Mouse (Mus musculus): ENCODE measurements around the gene Klrb1f. TPM values are rescaled to one million over a fixed set of nuclear protein-coding genes. Genes with fewer than 3 reads are reported as not detected.

The Klrb1f gene
- polyA plus RNA-seq, 1 experiment = 1.3 TPM

DNA sequence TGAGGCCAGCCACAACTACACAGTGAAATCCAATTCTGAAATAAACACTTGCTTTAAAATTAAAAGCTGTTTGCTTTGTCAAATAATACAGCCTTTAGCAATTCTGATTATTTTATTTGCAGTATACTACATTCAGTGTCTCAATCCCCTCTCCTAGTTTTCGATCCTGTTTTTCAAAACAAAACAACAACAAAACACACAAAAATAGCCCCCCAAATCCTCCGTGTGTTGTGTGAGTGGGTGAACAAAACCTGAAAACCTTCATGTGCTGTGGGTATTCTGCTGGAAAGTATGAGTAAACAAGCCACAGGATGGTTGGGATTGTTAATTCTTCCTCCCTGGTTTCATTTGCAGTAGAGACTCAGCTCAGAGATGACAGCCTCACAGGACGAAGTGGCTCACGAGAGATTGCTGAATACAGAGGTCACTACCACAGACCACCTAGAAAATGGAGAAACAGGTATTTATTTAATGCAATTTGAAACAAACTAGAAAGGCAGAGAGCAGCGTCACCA is 31.9 kb upstream of the Klrb1f start:
- no peak for DNase-seq
- no peak overlapping the region for H3K4me3 ChIP-seq (replicated peaks; ENCODE audit: extremely low read depth, low read depth, low read length)
- TF ChIP-seq CTCF (IDR thresholded peaks at IDR 0.05; ENCODE audit: insufficient read depth, low read length) = no peak
- no peak for TF ChIP-seq POLR2A (IDR thresholded peaks at IDR 0.05; ENCODE audit: borderline replicate concordance, extremely low read depth, low read depth, low read length)
- H3K4me1 ChIP-seq (ENCODE audit: control insufficient read depth, insufficient read depth, low read length) = no peaks in the 10 kb centered on the region
- 68% methylated on average over 5 of the region's 5 CpGs for WGBS

DNA sequence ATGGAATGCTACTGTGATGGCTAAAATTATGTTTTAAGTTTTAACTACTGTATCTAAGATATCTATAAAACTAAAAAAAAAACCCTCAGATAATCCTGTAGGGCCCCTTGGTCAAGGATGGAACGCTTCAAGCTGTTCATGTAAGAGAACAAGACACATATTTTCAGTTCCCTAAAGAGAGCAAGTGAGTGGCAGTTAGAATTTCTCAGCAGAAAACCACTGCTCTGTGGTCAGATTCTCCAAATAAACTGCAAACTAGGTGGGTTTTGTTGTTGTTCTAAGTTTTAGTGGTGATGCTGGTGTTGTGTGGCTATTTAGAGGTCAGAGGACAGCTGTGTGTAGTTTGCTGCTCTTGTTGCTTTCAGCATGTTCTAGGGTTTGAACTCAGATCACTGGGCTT is 31.3 kb upstream of the Klrb1f start:
- no peak for DNase-seq
- 84% methylated on average over 1 of the region's 1 CpGs for whole genome bisulfite sequencing
- TF ChIP-seq CTCF (IDR thresholded peaks at IDR 0.05; ENCODE audit: insufficient read depth, low read length) (no peak), POLR2A (IDR thresholded peaks at IDR 0.05; ENCODE audit: borderline replicate concordance, extremely low read depth, low read depth, low read length) (no peak)
- H3K4me1 ChIP-seq (ENCODE audit: control insufficient read depth, insufficient read depth, low read length) = no peaks in the 10 kb centered on the region
- H3K4me3 ChIP-seq (replicated peaks; ENCODE audit: extremely low read depth, low read depth, low read length) = no peak overlapping the region

DNA sequence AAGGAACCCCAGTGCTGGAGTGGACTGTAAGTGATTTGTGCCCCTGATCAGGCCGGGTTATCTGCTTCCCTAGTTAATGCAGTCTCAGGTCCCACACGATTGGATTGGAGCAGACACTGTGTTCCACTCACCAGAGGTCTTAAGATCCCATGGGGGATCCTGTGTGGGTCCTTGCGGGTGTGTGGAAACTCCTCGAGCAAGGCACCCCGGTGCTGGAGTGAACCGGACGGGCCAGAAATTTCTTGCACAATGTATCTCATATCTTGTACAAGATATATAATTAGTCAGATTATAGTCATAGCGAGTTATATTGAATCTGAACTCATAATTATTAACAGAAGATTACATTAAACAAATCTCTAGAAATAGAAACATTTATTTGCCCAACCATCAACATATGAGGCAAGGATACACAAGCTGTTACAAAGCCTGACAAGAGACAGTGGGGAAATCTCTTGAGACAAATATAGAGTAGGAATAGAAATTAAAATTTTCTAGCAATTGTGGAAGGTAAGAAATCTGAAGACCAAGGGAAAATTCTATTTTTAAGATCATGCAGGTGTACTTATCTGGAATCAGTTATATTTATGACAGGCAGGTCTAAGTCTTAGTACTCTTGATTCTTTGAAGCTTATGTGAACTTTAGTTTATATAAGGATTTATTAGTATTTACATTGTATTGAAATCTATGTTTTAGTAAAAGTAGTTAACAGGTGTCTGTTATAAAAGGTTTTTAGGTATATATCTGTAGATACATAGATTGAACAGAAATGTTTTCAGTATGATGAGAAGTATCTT is 18.1 kb upstream of the Klrb1f start:
- WGBS = 87% methylated on average over 8 of the region's 8 CpGs
- DNase-seq = no peak
- TF ChIP-seq CTCF (IDR thresholded peaks at IDR 0.05; ENCODE audit: insufficient read depth, low read length) (no peak), POLR2A (IDR thresholded peaks at IDR 0.05; ENCODE audit: borderline replicate concordance, extremely low read depth, low read depth, low read length) (no peak)
- Histone ChIP-seq H3K4me1 (ENCODE audit: control insufficient read depth, insufficient read depth, low read length) (no peaks in the 10 kb centered on the region), H3K4me3 (replicated peaks; ENCODE audit: extremely low read depth, low read depth, low read length) (no peak overlapping the region)

DNA sequence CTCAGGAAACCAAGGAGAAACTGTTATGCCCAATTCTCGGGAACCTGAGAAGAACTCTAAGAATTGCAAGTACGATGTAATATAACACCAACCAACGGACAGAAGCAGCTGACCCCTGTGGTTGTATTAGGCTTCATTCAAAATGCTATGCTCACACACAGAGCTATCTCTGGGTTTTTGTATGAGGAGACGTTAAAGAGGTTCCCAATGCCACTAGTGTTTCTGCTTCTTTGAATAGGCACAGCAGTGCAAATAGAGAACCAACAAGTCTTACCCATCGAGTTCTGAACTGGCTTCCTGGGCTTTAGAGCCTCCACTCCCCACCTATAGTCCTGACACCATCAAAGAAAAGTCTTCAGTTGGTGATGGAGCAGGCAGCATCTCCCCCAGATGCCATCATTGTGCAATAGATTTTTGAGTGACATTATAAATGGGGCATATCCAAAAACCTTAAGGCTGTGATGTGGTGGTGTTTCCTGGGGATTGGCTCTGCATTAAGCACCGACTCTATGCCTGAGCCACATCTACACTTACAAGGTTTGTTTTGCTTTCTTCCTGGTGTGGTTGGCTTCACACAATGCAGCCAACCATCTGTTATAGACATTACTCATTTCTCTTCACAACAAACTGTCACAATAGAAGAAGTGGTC is 15.4 kb upstream of the Klrb1f start:
- no peak for DNase-seq
- TF ChIP-seq CTCF (IDR thresholded peaks at IDR 0.05; ENCODE audit: insufficient read depth, low read length) (no peak), POLR2A (IDR thresholded peaks at IDR 0.05; ENCODE audit: borderline replicate concordance, extremely low read depth, low read depth, low read length) (no peak)
- Histone ChIP-seq H3K4me1 (ENCODE audit: control insufficient read depth, insufficient read depth, low read length) (no peaks in the 10 kb centered on the region), H3K4me3 (replicated peaks; ENCODE audit: extremely low read depth, low read depth, low read length) (no peak overlapping the region)
- 58% methylated on average over 6 of the region's 6 CpGs for WGBS

DNA sequence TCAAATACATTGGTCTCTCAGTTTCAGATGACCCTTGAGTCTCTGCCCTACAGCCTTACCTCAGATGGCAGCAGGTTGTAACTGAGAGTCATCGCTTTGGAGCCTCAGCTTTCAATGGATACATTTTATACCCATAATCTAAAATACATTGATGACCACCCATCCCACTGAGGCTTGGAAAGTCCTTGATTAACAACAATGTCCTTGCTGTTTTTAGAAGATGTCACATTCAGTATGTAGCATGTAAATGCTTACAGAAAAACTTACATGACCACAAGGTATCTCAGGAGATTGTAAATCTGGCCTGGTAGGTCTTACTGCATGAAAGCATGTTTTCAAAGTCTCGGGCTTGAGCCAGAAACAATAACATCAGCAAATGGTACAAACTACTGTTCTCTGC is 14.7 kb upstream of the Klrb1f start:
- H3K4me3 ChIP-seq (replicated peaks; ENCODE audit: extremely low read depth, low read depth, low read length) = no peak overlapping the region
- WGBS = 78% methylated on average over 2 of the region's 2 CpGs
- no peak for DNase-seq
- no peaks in the 10 kb centered on the region for H3K4me1 ChIP-seq (ENCODE audit: control insufficient read depth, insufficient read depth, low read length)
- TF ChIP-seq CTCF (IDR thresholded peaks at IDR 0.05; ENCODE audit: insufficient read depth, low read length) (no peak), POLR2A (IDR thresholded peaks at IDR 0.05; ENCODE audit: borderline replicate concordance, extremely low read depth, low read depth, low read length) (no peak)

DNA sequence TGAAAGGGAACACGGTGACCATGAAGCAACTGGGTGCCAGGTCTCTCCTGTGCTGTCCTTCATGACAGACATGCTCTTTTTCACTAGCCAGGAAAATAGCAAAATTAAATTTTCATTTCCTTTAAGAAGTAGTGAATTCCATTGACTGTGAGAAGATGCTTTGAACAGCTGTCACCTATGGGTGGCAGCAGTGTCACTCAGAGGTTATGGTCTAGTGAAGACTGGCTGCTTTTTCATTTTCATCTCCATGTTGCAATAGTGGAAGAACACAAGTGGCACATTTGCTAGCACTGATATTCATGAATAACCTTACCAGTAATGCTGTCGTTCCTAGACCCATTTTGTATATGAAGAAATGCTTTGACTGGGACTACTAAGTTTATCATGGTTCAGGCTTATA is 12.3 kb upstream of the Klrb1f start:
- no peaks in the 10 kb centered on the region for H3K4me1 ChIP-seq (ENCODE audit: control insufficient read depth, insufficient read depth, low read length)
- TF ChIP-seq CTCF (IDR thresholded peaks at IDR 0.05; ENCODE audit: insufficient read depth, low read length) (peak; percentile 27; the same call in 1 of the 2 replicates), POLR2A (IDR thresholded peaks at IDR 0.05; ENCODE audit: borderline replicate concordance, extremely low read depth, low read depth, low read length) (no peak)
- H3K4me3 ChIP-seq (replicated peaks; ENCODE audit: extremely low read depth, low read depth, low read length) = no peak overlapping the region
- WGBS = 69% methylated on average over 2 of the region's 2 CpGs
- DNase-seq = no peak

DNA sequence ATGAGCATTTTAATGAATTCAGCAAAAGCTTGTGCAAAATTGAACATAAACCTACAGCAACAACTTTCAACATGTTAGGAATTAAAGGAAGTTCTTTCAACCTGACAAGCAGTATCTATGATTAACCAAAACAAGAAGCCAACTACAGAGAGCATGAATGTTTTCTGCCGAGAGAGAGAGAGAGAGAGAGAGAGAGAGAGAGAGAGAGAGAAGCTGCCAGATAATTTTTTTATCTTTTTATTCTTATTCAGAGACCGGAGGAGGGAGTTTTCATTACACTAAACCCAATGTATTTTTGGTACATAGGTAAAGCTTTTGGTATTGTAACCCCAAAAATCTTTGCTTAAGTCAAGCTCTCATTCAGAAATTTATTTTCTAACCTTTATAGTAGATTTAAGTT is 10.7 kb upstream of the Klrb1f start:
- DNase-seq = no peak
- no peaks in the 10 kb centered on the region for H3K4me1 ChIP-seq (ENCODE audit: control insufficient read depth, insufficient read depth, low read length)
- H3K4me3 ChIP-seq (replicated peaks; ENCODE audit: extremely low read depth, low read depth, low read length) = no peak overlapping the region
- 63% methylated on average over 2 of the region's 2 CpGs for WGBS
- TF ChIP-seq POLR2A (IDR thresholded peaks at IDR 0.05; ENCODE audit: borderline replicate concordance, extremely low read depth, low read depth, low read length) (no peak), CTCF (IDR thresholded peaks at IDR 0.05; ENCODE audit: insufficient read depth, low read length) (no peak)

DNA sequence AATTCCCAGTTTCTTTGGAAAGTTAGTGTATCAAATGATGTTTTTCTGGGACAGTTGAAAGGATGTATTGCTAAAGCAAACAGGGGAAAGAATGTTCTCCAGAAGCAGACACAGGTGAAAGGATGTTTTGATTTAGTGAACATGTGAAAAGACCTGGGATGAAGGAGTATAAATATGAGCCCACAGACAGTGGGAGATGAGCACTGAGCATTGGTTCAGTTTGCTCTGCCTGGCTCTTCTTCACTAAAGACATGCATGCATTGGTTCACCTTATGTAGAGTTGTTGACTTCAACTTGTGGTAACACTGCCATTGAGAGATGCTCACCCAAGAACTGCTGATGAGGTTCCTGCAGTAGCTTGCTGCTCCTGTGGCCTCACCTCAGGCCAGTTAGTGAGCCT is 9.4 kb upstream of the Klrb1f start:
- Histone ChIP-seq H3K4me1 (ENCODE audit: control insufficient read depth, insufficient read depth, low read length) (no peaks in the 10 kb centered on the region), H3K4me3 (replicated peaks; ENCODE audit: extremely low read depth, low read depth, low read length) (no peak overlapping the region)
- DNase-seq = no peak
- TF ChIP-seq CTCF (IDR thresholded peaks at IDR 0.05; ENCODE audit: insufficient read depth, low read length) = no peak
- no peak for TF ChIP-seq POLR2A (IDR thresholded peaks at IDR 0.05; ENCODE audit: borderline replicate concordance, extremely low read depth, low read depth, low read length)

DNA sequence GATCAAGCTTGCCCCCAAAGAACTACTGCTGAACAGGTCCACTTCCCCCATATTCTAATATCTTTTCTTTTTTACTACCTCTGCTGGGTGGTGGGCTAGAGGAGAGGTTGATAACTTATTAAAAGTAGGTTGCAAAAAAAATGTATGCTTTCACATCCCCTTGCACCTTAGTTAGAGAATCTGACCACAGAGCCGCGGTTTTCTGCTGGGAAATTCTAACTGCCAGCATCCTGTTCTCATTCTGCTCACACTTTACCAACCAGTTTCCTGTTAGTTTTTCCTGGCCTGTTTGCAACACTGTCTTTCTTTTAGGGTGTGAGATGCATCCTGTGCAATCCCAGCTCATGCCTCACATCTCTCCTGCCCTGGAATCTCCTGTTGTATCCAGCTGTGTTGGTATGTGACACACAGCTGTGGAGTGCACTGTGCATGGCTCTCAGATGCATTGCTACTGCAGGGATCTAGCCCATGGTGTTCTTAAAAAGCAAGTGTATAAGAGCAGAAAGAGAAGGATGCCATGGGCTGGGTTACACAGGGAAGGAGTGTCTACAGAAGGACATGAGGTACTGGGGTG is 8.7 kb upstream of the Klrb1f start:
- no peak for DNase-seq
- Histone ChIP-seq H3K4me1 (ENCODE audit: control insufficient read depth, insufficient read depth, low read length) (no peaks in the 10 kb centered on the region), H3K4me3 (replicated peaks; ENCODE audit: extremely low read depth, low read depth, low read length) (no peak overlapping the region)
- WGBS = 35% methylated on average over 2 of the region's 2 CpGs
- no peak for TF ChIP-seq CTCF (IDR thresholded peaks at IDR 0.05; ENCODE audit: insufficient read depth, low read length)

Data from lung, adult 2 months (tissue).